ENCODE assay signal across 28 mouse cellular contexts in the genomic region with DNA sequence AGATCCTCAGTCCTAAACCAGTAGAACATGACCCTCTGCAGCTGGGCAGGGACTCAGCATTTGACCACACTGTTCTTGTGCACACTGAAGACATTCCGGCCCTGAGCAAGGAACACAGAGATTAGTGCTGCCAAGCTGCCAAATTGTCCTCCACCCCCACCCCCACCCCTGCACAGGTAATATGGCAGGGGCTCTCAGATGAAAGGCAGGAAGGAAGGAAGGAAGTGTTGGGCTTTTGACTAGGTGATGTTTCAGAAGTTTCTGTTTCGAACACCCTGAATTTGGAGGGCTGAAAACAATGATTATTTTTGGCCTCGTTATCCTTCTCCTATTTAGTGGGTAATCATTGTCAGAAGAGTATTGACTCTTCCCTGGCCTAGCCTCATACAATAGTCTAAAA.
DNase-seq lines count a peak whose midpoint lies in the region; ATAC-seq and TF ChIP-seq lines count a peak whose summit lies in the region.
"Had no signal": no experiment of that assay in that cellular context is flagged by ENCODE, and none has a peak within 500 bp of the region (broad histone marks: within the 10 kb centered on the region; RNA-seq: fewer than 3 reads in every experiment).

No protein-coding gene starts in this region.

- no peak for DNase-seq in layer of hippocampus, adult 2 months (ENCODE audit: low spot score in 2 of 2)
- DNase-seq in layer of hippocampus, postnatal 25 days (ENCODE audit: extremely low spot score in 1 of 2, low spot score in 1 of 2), result no peak
- DNase-seq in CD4-positive, CD25-positive, alpha-beta regulatory T cell, adult 2 months (ENCODE audit: low read depth, low spot score), result peak; percentile 44
- peak; percentile 27 for DNase-seq in induced T-regulatory cell, adult 2 months (ENCODE audit: low read depth)
- DNase-seq in kidney, adult 2 months, result no peak
- no peak for DNase-seq in cerebellum, postnatal 25 days
- DNase-seq: adrenal gland, adult 2 months; adrenal gland, postnatal 14 days; B cell, adult 2 months; cerebellum, adult 11-12 months; cerebellum, adult 8-10 months; cerebellum, postnatal 10 days; gastrocnemius, adult 2 months; gastrocnemius, postnatal 14 days; heart, adult 11 months; heart, postnatal 14 days; heart, postnatal 4 days had no signal

- H3K27me3 ChIP-seq in kidney, adult 2 months (replicated peaks; ENCODE audit: control insufficient read depth, insufficient read depth, low read length), result no peaks in the 10 kb centered on the region
- no peaks in the 10 kb centered on the region for H3K27me3 ChIP-seq in neural tube, embryonic 15.5 days (replicated peaks)
- H3K27me3 ChIP-seq: CH12.LX; forebrain, embryonic 13.5 days; heart, embryonic 13.5 days; intestine, embryonic 15.5 days; Patski had no signal

- no peaks in the 10 kb centered on the region for H3K9me3 ChIP-seq in neural tube, embryonic 15.5 days (replicated peaks)
- H3K9me3 ChIP-seq: forebrain, embryonic 10.5 days; forebrain, embryonic 13.5 days; G1E; heart, embryonic 13.5 days; intestine, embryonic 15.5 days had no signal

- no peaks in the 10 kb centered on the region for H3K36me3 ChIP-seq in kidney, adult 2 months (ENCODE audit: control insufficient read depth, insufficient read depth, low read length)
- H3K36me3 ChIP-seq in neural tube, embryonic 15.5 days, result no peaks in the 10 kb centered on the region
- H3K36me3 ChIP-seq: forebrain, embryonic 10.5 days; G1E; heart, embryonic 13.5 days; intestine, embryonic 15.5 days had no signal

- TF ChIP-seq CTCF in layer of hippocampus, adult 2 months (conservative IDR thresholded peaks at IDR 0.05), result no peak
- TF ChIP-seq CTCF in kidney, adult 2 months (conservative IDR thresholded peaks at IDR 0.05; ENCODE audit: insufficient read depth, insufficient read length, low read depth, low read length), result no peak

- H3K27ac ChIP-seq in layer of hippocampus, adult 2 months, result peak overlapping the region; percentile 70
- no peak overlapping the region for H3K27ac ChIP-seq in kidney, adult 2 months (ENCODE audit: insufficient read depth, low read depth, low read length)
- H3K27ac ChIP-seq in neural tube, embryonic 15.5 days (replicated peaks), result no peak overlapping the region
- H3K27ac ChIP-seq: forebrain, embryonic 10.5 days; forebrain, embryonic 13.5 days; gastrocnemius, adult 2 months; heart, embryonic 13.5 days; hindbrain, embryonic 14.5 days; hindbrain, postnatal 0 days; intestine, embryonic 15.5 days had no signal

- no peak for ATAC-seq in neural tube, embryonic 15.5 days (ENCODE audit: low FRiP score)
- ATAC-seq: forebrain, embryonic 13.5 days; forebrain, embryonic 16.5 days; hindbrain, postnatal 0 days; intestine, embryonic 15.5 days; Patski had no signal

- TF ChIP-seq POLR2A in kidney, adult 2 months (IDR thresholded peaks at IDR 0.05; ENCODE audit: low read depth, low read length), result no peak

- H3K4me2 ChIP-seq in neural tube, embryonic 15.5 days, result no peak overlapping the region
- H3K4me2 ChIP-seq: forebrain, embryonic 13.5 days; heart, embryonic 13.5 days; hindbrain, embryonic 14.5 days; intestine, embryonic 15.5 days had no signal

- 0 out of 2 replicates have a peak, but pooled peaks cover 2% of the 10 kb centered on the region for H3K4me1 ChIP-seq in kidney, adult 2 months (ENCODE audit: control insufficient read depth, insufficient read depth, low read length)
- no peaks in the 10 kb centered on the region for H3K4me1 ChIP-seq in neural tube, embryonic 15.5 days
- H3K4me1 ChIP-seq: forebrain, embryonic 10.5 days; forebrain, embryonic 13.5 days; intestine, embryonic 15.5 days had no signal

- no peak overlapping the region for H3K9ac ChIP-seq in neural tube, embryonic 15.5 days (replicated peaks)
- H3K9ac ChIP-seq: forebrain, embryonic 13.5 days; heart, embryonic 13.5 days; hindbrain, embryonic 14.5 days; intestine, embryonic 15.5 days had no signal

- no peak overlapping the region for H3K4me3 ChIP-seq in layer of hippocampus, adult 2 months
- no peak overlapping the region for H3K4me3 ChIP-seq in kidney, adult 2 months (ENCODE audit: insufficient read depth, low read depth, low read length)
- H3K4me3 ChIP-seq in neural tube, embryonic 15.5 days (replicated peaks), result no peak overlapping the region
- H3K4me3 ChIP-seq: forebrain, embryonic 10.5 days; forebrain, embryonic 13.5 days; gastrocnemius, adult 2 months; heart, embryonic 13.5 days; intestine, embryonic 15.5 days had no signal

- WGBS in kidney, adult 2 months, result 58% methylated on average over 3 of the region's 3 CpGs
- WGBS in neural tube, embryonic 15.5 days, result 83% methylated on average over 3 of the region's 3 CpGs

Comparison
In these comparisons a context has a peak if more than half of its experiments do, and no peak if none do; other contexts are left out.
1. DNase-seq: peak in CD4-positive, CD25-positive, alpha-beta regulatory T cell, adult 2 months (single experiment) and induced T-regulatory cell, adult 2 months (single experiment); none in layer of hippocampus, adult 2 months (0 of 2), layer of hippocampus, postnatal 25 days (0 of 2), kidney, adult 2 months (single experiment) and cerebellum, postnatal 25 days (0 of 2).